Mouse (Mus musculus): Measurements from ENCODE around the gene Pygb. TPM values are rescaled to one million over a fixed set of nuclear protein-coding genes. Genes with fewer than 3 reads are reported as not detected.

The Pygb gene
- total and polyA plus RNA-seq, 3 experiments = 7.3 to 18.6 (median 10.6) TPM

GRCm38 (mm10) chr2:150851251-150851650, 64.7 kb downstream of the Pygb start:
- H3K36me3 ChIP-seq (replicated peaks) = peaks cover 42% of the 10 kb centered on the region
- no peaks in the 10 kb centered on the region for H3K9me3 ChIP-seq (replicated peaks)

GRCm38 (mm10) chr2:150855186-150855585, 68.7 kb downstream of the Pygb start:
- no peaks in the 10 kb centered on the region for H3K4me1 ChIP-seq (ENCODE audit: insufficient read depth, low read depth, low read length)
- ATAC-seq (ENCODE audit: extremely low read depth, insufficient number of reproducible peaks, low FRiP score, poor library complexity, severe bottlenecking) (no peak), DNase-seq (ENCODE audit: low spot score) (no peak)
- no peaks in the 10 kb centered on the region for H3K27me3 ChIP-seq (ENCODE audit: insufficient read depth, low read length)
- peaks cover 41% of the 10 kb centered on the region for H3K36me3 ChIP-seq (replicated peaks)
- H3K9me3 ChIP-seq (replicated peaks) = no peaks in the 10 kb centered on the region
- TF ChIP-seq CTCF (IDR thresholded peaks at IDR 0.05; ENCODE audit: low read depth, low read length) (no peak), TAL1 (conservative IDR thresholded peaks at IDR 0.05; ENCODE audit: low read depth, low read length) (no peak), GATA2 (IDR thresholded peaks at IDR 0.05; ENCODE audit: borderline replicate concordance, low read depth, low read length) (no peak), POLR2AphosphoS5 (IDR thresholded peaks at IDR 0.05; ENCODE audit: insufficient replicate concordance, low read depth, low read length) (no peak), GATA1 (IDR thresholded peaks at IDR 0.05; ENCODE audit: borderline replicate concordance, low read length) (no peak)
- no peak overlapping the region for H3K4me3 ChIP-seq (ENCODE audit: low read depth, low read length)

More at GRCm38 (mm10) chr2:150851251-150851650, 64.7 kb downstream of the Pygb start:
- H3K27me3 ChIP-seq (ENCODE audit: insufficient read depth, low read length) = no peaks in the 10 kb centered on the region
- H3K4me1 ChIP-seq (ENCODE audit: insufficient read depth, low read depth, low read length) = no peaks in the 10 kb centered on the region
- H3K4me3 ChIP-seq (ENCODE audit: low read depth, low read length) = no peak overlapping the region
- ATAC-seq (ENCODE audit: extremely low read depth, insufficient number of reproducible peaks, low FRiP score, poor library complexity, severe bottlenecking) (no peak), DNase-seq (ENCODE audit: low spot score) (no peak)
- TF ChIP-seq GATA2 (IDR thresholded peaks at IDR 0.05; ENCODE audit: borderline replicate concordance, low read depth, low read length) (no peak), GATA1 (IDR thresholded peaks at IDR 0.05; ENCODE audit: borderline replicate concordance, low read length) (no peak), POLR2AphosphoS5 (IDR thresholded peaks at IDR 0.05; ENCODE audit: insufficient replicate concordance, low read depth, low read length) (no peak), CTCF (IDR thresholded peaks at IDR 0.05; ENCODE audit: low read depth, low read length) (no peak), TAL1 (conservative IDR thresholded peaks at IDR 0.05; ENCODE audit: low read depth, low read length) (no peak)

DNA sequence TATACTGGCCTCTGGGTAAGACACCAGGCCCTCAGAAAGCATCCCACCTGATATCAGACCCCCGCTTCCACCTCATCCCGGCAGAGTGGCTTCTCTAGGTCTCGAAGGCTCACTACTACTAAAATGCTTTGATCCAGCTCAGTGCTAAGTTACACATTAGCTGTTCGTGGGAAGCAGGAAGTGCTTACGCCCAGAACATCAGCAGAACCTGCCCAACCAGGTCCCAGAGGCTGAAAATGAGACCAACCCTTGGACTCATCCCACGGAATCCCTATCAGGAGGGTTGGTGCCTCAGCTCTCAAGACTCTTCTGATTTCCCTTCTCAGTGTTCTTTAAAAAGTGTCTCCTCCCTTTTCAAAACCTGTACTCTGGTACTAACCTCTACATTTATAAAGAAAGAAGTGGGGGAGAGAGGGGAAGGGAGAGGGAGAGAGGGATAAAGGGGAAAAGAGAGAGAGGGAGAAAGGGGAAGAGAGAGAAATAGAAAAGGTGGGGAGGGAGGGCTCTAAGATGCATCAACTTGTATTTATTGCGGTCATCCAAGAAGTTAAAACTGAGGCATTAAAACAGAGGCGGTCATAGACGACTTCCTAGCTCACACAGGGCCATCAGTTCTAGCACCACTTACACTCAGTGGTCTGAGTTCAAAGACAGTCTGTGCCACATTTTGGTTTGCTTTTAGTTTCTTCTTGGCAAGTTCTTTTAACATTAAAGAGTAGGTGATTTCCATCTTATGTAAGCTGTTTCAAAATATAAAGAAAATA, 72.4 kb downstream of the Pygb start:
- H3K27me3 ChIP-seq (ENCODE audit: insufficient read depth, low read length) = no peaks in the 10 kb centered on the region
- H3K4me1 ChIP-seq (ENCODE audit: insufficient read depth, low read depth, low read length) = no peaks in the 10 kb centered on the region
- ATAC-seq (ENCODE audit: extremely low read depth, insufficient number of reproducible peaks, low FRiP score, poor library complexity, severe bottlenecking) (no peak), DNase-seq (ENCODE audit: low spot score) (no peak)
- peaks cover 31% of the 10 kb centered on the region for H3K36me3 ChIP-seq (replicated peaks)
- no peak for TF ChIP-seq POLR2AphosphoS5 (IDR thresholded peaks at IDR 0.05; ENCODE audit: insufficient replicate concordance, low read depth, low read length)
- TF ChIP-seq GATA1 (IDR thresholded peaks at IDR 0.05; ENCODE audit: borderline replicate concordance, low read length) = no peak
- no peak for TF ChIP-seq GATA2 (IDR thresholded peaks at IDR 0.05; ENCODE audit: borderline replicate concordance, low read depth, low read length)
- TF ChIP-seq CTCF (IDR thresholded peaks at IDR 0.05; ENCODE audit: low read depth, low read length) = no peak
- no peak for TF ChIP-seq TAL1 (conservative IDR thresholded peaks at IDR 0.05; ENCODE audit: low read depth, low read length)
- H3K4me3 ChIP-seq (ENCODE audit: low read depth, low read length) = no peak overlapping the region
- H3K9me3 ChIP-seq (replicated peaks) = no peaks in the 10 kb centered on the region

GRCm38 (mm10) chr2:150859709-150860470, 73.4 kb downstream of the Pygb start:
- Histone ChIP-seq H3K4me3 (ENCODE audit: low read depth, low read length) (no peak overlapping the region), H3K9me3 (replicated peaks) (no peaks in the 10 kb centered on the region), H3K4me1 (ENCODE audit: insufficient read depth, low read depth, low read length) (no peaks in the 10 kb centered on the region), H3K27me3 (ENCODE audit: insufficient read depth, low read length) (no peaks in the 10 kb centered on the region), H3K36me3 (replicated peaks) (peaks cover 29% of the 10 kb centered on the region)
- no peak for ATAC-seq (ENCODE audit: extremely low read depth, insufficient number of reproducible peaks, low FRiP score, poor library complexity, severe bottlenecking)
- TF ChIP-seq GATA2 (IDR thresholded peaks at IDR 0.05; ENCODE audit: borderline replicate concordance, low read depth, low read length) = no peak
- TF ChIP-seq CTCF (IDR thresholded peaks at IDR 0.05; ENCODE audit: low read depth, low read length) = no peak
- TF ChIP-seq POLR2AphosphoS5 (IDR thresholded peaks at IDR 0.05; ENCODE audit: insufficient replicate concordance, low read depth, low read length) = no peak
- TF ChIP-seq GATA1 (IDR thresholded peaks at IDR 0.05; ENCODE audit: borderline replicate concordance, low read length) = no peak
- no peak for TF ChIP-seq TAL1 (conservative IDR thresholded peaks at IDR 0.05; ENCODE audit: low read depth, low read length)
- DNase-seq (ENCODE audit: low spot score) = no peak

DNA sequence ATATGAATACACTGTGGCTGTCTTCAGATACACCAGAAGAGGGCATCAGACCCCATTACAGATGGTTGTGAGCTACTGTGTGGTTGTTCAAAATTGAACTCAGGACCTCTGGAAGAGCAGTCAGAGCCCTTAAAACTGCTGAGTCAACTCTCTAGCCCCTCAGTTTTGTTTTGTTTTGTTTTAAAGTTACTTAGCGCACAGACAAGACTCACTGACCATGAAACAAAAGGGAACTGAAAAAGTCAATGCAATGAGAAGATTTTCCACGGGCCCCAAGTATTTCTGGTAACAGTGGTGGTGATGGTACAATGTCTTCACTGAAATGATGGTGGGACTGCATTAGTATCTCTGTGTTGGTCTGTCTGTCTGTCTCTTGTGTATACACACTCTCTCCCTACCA, 74.6 kb downstream of the Pygb start:
- Histone ChIP-seq H3K36me3 (replicated peaks) (peaks cover 18% of the 10 kb centered on the region), H3K4me1 (ENCODE audit: insufficient read depth, low read depth, low read length) (no peaks in the 10 kb centered on the region), H3K27me3 (ENCODE audit: insufficient read depth, low read length) (no peaks in the 10 kb centered on the region), H3K4me3 (ENCODE audit: low read depth, low read length) (no peak overlapping the region), H3K9me3 (replicated peaks) (no peaks in the 10 kb centered on the region)
- ATAC-seq (ENCODE audit: extremely low read depth, insufficient number of reproducible peaks, low FRiP score, poor library complexity, severe bottlenecking) (no peak), DNase-seq (ENCODE audit: low spot score) (no peak)
- TF ChIP-seq POLR2AphosphoS5 (IDR thresholded peaks at IDR 0.05; ENCODE audit: insufficient replicate concordance, low read depth, low read length) (no peak), TAL1 (conservative IDR thresholded peaks at IDR 0.05; ENCODE audit: low read depth, low read length) (no peak), CTCF (IDR thresholded peaks at IDR 0.05; ENCODE audit: low read depth, low read length) (no peak), GATA1 (IDR thresholded peaks at IDR 0.05; ENCODE audit: borderline replicate concordance, low read length) (no peak), GATA2 (IDR thresholded peaks at IDR 0.05; ENCODE audit: borderline replicate concordance, low read depth, low read length) (no peak)

GRCm38 (mm10) chr2:150867021-150867420, 80.5 kb downstream of the Pygb start:
- no peak for DNase-seq (ENCODE audit: low spot score)
- Histone ChIP-seq H3K36me3 (replicated peaks) (peaks cover 5% of the 10 kb centered on the region), H3K4me1 (ENCODE audit: insufficient read depth, low read depth, low read length) (no peaks in the 10 kb centered on the region), H3K27me3 (ENCODE audit: insufficient read depth, low read length) (no peaks in the 10 kb centered on the region), H3K9me3 (replicated peaks) (no peaks in the 10 kb centered on the region), H3K4me3 (ENCODE audit: low read depth, low read length) (no peak overlapping the region)
- TF ChIP-seq TAL1 (conservative IDR thresholded peaks at IDR 0.05; ENCODE audit: low read depth, low read length) (no peak), POLR2AphosphoS5 (IDR thresholded peaks at IDR 0.05; ENCODE audit: insufficient replicate concordance, low read depth, low read length) (no peak), GATA2 (IDR thresholded peaks at IDR 0.05; ENCODE audit: borderline replicate concordance, low read depth, low read length) (no peak), GATA1 (IDR thresholded peaks at IDR 0.05; ENCODE audit: borderline replicate concordance, low read length) (no peak), CTCF (IDR thresholded peaks at IDR 0.05; ENCODE audit: low read depth, low read length) (no peak)
- no peak for ATAC-seq (ENCODE audit: extremely low read depth, insufficient number of reproducible peaks, low FRiP score, poor library complexity, severe bottlenecking)
